Mouse (Mus musculus) hindbrain, embryonic 13.5 days (tissue): ENCODE measurements around the gene Zfp131. TPM values are rescaled to one million over a fixed set of nuclear protein-coding genes. Genes with fewer than 3 reads are reported as not detected.

ENCODE experiments used
- ATAC-seq: fragments of 200-750 bp; cut with Nextera tagmentation; 2 replicates; pipeline ENCODE4 v1.8.0; 2017; ENCODE audit warnings: moderate TSS enrichment; ENCODE audit not compliant: low FRiP score
- H3K27ac ChIP-seq: fragments of 300-500 bp; sonication (generic); 2 replicates; pipeline ENCODE4 v1.5.1; 2015; ENCODE audit warnings: inconsistent platforms, mild to moderate bottlenecking, moderate library complexity
- H3K27me3 ChIP-seq: fragments of 300-500 bp; sonication (generic); 2 replicates; pipeline ENCODE4 v1.6.1; 2015; ENCODE audit warnings: mild to moderate bottlenecking, inconsistent platforms
- H3K36me3 ChIP-seq: fragments of 300-500 bp; sonication (generic); 2 replicates; pipeline ENCODE4 v1.6.1; 2015; ENCODE audit warnings: mild to moderate bottlenecking, inconsistent platforms
- H3K4me1 ChIP-seq: fragments of 300-500 bp; sonication (generic); replicated peaks from 2 replicates; pipeline ENCODE4 v1.6.1; 2015; ENCODE audit warnings: inconsistent platforms
- H3K4me2 ChIP-seq: fragments of 300-500 bp; sonication (generic); 2 replicates; pipeline ENCODE4 v1.6.1; 2015; ENCODE audit warnings: inconsistent platforms, mild to moderate bottlenecking, moderate library complexity
- H3K4me3 ChIP-seq: fragments of 300-500 bp; sonication (generic); 2 replicates; pipeline ENCODE4 v1.5.1; 2015; ENCODE audit warnings: mild to moderate bottlenecking, inconsistent platforms
- H3K9ac ChIP-seq: fragments of 300-500 bp; sonication (generic); 2 replicates; pipeline ENCODE4 v1.6.1; 2015; ENCODE audit warnings: mild to moderate bottlenecking, inconsistent platforms
- H3K9me3 ChIP-seq: fragments of 300-500 bp; sonication (generic); 2 replicates; pipeline ENCODE4 v1.6.1; 2016; ENCODE audit warnings: inconsistent platforms
- WGBS: fragments of 180-500 bp; shearing (Covaris S2); methylation state at CpG from one replicate; pipeline ENCODE4 v1.1.7; 2015; 5-methylcytosine and 5-hydroxymethylcytosine counted together
- polyA plus RNA-seq: library from polyadenylated mRNA; unstranded; fragments of >200 nt; fragmentation: Nextera tagmentation; extraction: Ambion mirVana; gene quantifications from 2 replicates; pipeline ENCODE4 v1.2.1, GENCODE M21; 2015

The Zfp131 gene
- polyA plus RNA-seq, 1 experiment from 2014 or later: 39.9 TPM

- no peak overlapping the region for H3K4me3 ChIP-seq
- no peaks in the 10 kb centered on the region for H3K9me3 ChIP-seq
- H3K36me3 ChIP-seq: no peaks in the 10 kb centered on the region
- H3K9ac ChIP-seq: no peak overlapping the region
- H3K4me1 ChIP-seq: peaks cover 2% of the 10 kb centered on the region
- no peak overlapping the region for H3K27ac ChIP-seq
- H3K27me3 ChIP-seq: 0 out of 2 replicates have a peak, but pooled peaks cover 4% of the 10 kb centered on the region
- no peak overlapping the region for H3K4me2 ChIP-seq
- 89% methylated on average over 4 of the region's 4 CpGs for WGBS
- no peak for ATAC-seq
These were observed 43.8 kb downstream of the Zfp131 start for GRCm38 (mm10) chr13:119746930-119747329.

- Histone ChIP-seq H3K27me3 (0 out of 2 replicates have a peak, but pooled peaks cover 4% of the 10 kb centered on the region), H3K4me1 (peaks cover 15% of the 10 kb centered on the region), H3K36me3 (no peaks in the 10 kb centered on the region), H3K27ac (no peak overlapping the region), H3K9ac (no peak overlapping the region), H3K4me3 (no peak overlapping the region), H3K9me3 (no peaks in the 10 kb centered on the region), H3K4me2 (no peak overlapping the region)
- ATAC-seq: no peak
- WGBS: 79% methylated on average over 3 of the region's 3 CpGs
These were observed 47.2 kb downstream of the Zfp131 start for GRCm38 (mm10) chr13:119743470-119743869.

GRCm38 (mm10) chr13:119742711-119743415 is 47.8 kb downstream of the Zfp131 start:
- Histone ChIP-seq H3K4me1 (peaks cover 15% of the 10 kb centered on the region), H3K36me3 (no peaks in the 10 kb centered on the region), H3K4me3 (no peak overlapping the region), H3K27ac (no peak overlapping the region), H3K4me2 (no peak overlapping the region), H3K9me3 (no peaks in the 10 kb centered on the region), H3K27me3 (0 out of 2 replicates have a peak, but pooled peaks cover 4% of the 10 kb centered on the region), H3K9ac (no peak overlapping the region)
- WGBS: 88% methylated on average over 6 of the region's 6 CpGs
- ATAC-seq: 0 out of 2 replicates have a peak, but pooled peaks have one; percentile 16

- Histone ChIP-seq H3K4me3 (peak overlapping the region; percentile 25), H3K27me3 (0 out of 2 replicates have a peak, but pooled peaks cover 4% of the 10 kb centered on the region), H3K36me3 (no peaks in the 10 kb centered on the region), H3K9me3 (no peaks in the 10 kb centered on the region), H3K9ac (peak overlapping the region; percentile 66), H3K4me2 (peak overlapping the region; percentile 54), H3K27ac (peak overlapping the region; percentile 66), H3K4me1 (peaks cover 15% of the 10 kb centered on the region)
- peak; percentile 56 for ATAC-seq
- WGBS: 2% methylated on average over 19 of the region's 19 CpGs
These were observed 49.1 kb downstream of the Zfp131 start for GRCm38 (mm10) chr13:119741390-119742237.

- Histone ChIP-seq H3K4me2 (no peak overlapping the region), H3K9ac (no peak overlapping the region), H3K4me1 (0 out of 2 replicates have a peak, but pooled peaks cover 7% of the 10 kb centered on the region), H3K4me3 (no peak overlapping the region), H3K36me3 (no peaks in the 10 kb centered on the region), H3K27ac (peak overlapping the region; percentile 40), H3K27me3 (no peaks in the 10 kb centered on the region), H3K9me3 (no peaks in the 10 kb centered on the region)
- WGBS: 14% methylated on average over 6 of the region's 6 CpGs
- ATAC-seq: 0 out of 2 replicates have a peak, but pooled peaks have one; percentile 15
These were observed 59.2 kb downstream of the Zfp131 start for GRCm38 (mm10) chr13:119731448-119731847.

- H3K27me3 ChIP-seq: no peaks in the 10 kb centered on the region
- H3K9me3 ChIP-seq: no peaks in the 10 kb centered on the region
- no peak overlapping the region for H3K27ac ChIP-seq
- 92% methylated on average over 7 of the region's 7 CpGs for WGBS
- no peak overlapping the region for H3K4me2 ChIP-seq
- H3K4me3 ChIP-seq: no peak overlapping the region
- H3K36me3 ChIP-seq: no peaks in the 10 kb centered on the region
- H3K4me1 ChIP-seq: 0 out of 2 replicates have a peak, but pooled peaks cover 7% of the 10 kb centered on the region
- H3K9ac ChIP-seq: no peak overlapping the region
- no peak for ATAC-seq
These were observed 61.3 kb downstream of the Zfp131 start for GRCm38 (mm10) chr13:119729406-119729805.

GRCm38 (mm10) chr13:119727608-119728387 is 62.9 kb downstream of the Zfp131 start:
- Histone ChIP-seq H3K27me3 (no peaks in the 10 kb centered on the region), H3K4me1 (0 out of 2 replicates have a peak, but pooled peaks cover 7% of the 10 kb centered on the region), H3K9ac (no peak overlapping the region), H3K4me2 (no peak overlapping the region), H3K36me3 (no peaks in the 10 kb centered on the region), H3K4me3 (no peak overlapping the region), H3K27ac (no peak overlapping the region), H3K9me3 (no peaks in the 10 kb centered on the region)
- WGBS: 72% methylated on average over 26 of the region's 26 CpGs
- peak; percentile 37; the same call in 1 of the 2 replicates for ATAC-seq

- H3K4me3 ChIP-seq: no peak overlapping the region
- H3K36me3 ChIP-seq: no peaks in the 10 kb centered on the region
- no peaks in the 10 kb centered on the region for H3K27me3 ChIP-seq
- WGBS: 85% methylated on average over 7 of the region's 7 CpGs
- no peaks in the 10 kb centered on the region for H3K9me3 ChIP-seq
- no peak overlapping the region for H3K27ac ChIP-seq
- no peak overlapping the region for H3K4me2 ChIP-seq
- H3K4me1 ChIP-seq: 0 out of 2 replicates have a peak, but pooled peaks cover 4% of the 10 kb centered on the region
- H3K9ac ChIP-seq: no peak overlapping the region
- ATAC-seq: no peak
These were observed 66.1 kb downstream of the Zfp131 start for GRCm38 (mm10) chr13:119724541-119724940.

- 89% methylated on average over 5 of the region's 5 CpGs for WGBS
- ATAC-seq: no peak
- Histone ChIP-seq H3K4me2 (no peak overlapping the region), H3K9ac (no peak overlapping the region), H3K27ac (no peak overlapping the region), H3K9me3 (no peaks in the 10 kb centered on the region), H3K4me1 (0 out of 2 replicates have a peak, but pooled peaks cover 4% of the 10 kb centered on the region), H3K36me3 (no peaks in the 10 kb centered on the region), H3K4me3 (no peak overlapping the region), H3K27me3 (no peaks in the 10 kb centered on the region)
These were observed 67.3 kb downstream of the Zfp131 start for GRCm38 (mm10) chr13:119723368-119723767.

- no peak overlapping the region for H3K4me3 ChIP-seq
- no peak overlapping the region for H3K27ac ChIP-seq
- H3K36me3 ChIP-seq: no peaks in the 10 kb centered on the region
- ATAC-seq: no peak
- WGBS: 96% methylated on average over 3 of the region's 3 CpGs
- H3K4me2 ChIP-seq: no peak overlapping the region
- no peaks in the 10 kb centered on the region for H3K9me3 ChIP-seq
- no peaks in the 10 kb centered on the region for H3K4me1 ChIP-seq
- H3K9ac ChIP-seq: no peak overlapping the region
- H3K27me3 ChIP-seq: no peaks in the 10 kb centered on the region
These were observed 68.2 kb downstream of the Zfp131 start for GRCm38 (mm10) chr13:119722447-119722846.

GRCm38 (mm10) chr13:119716105-119716504 is 74.6 kb downstream of the Zfp131 start:
- WGBS: 89% methylated on average over 2 of the region's 2 CpGs

More at GRCm38 (mm10) chr13:119716105-119716504, 74.6 kb downstream of the Zfp131 start:
- no peak overlapping the region for H3K4me2 ChIP-seq
- peaks cover 17% of the 10 kb centered on the region for H3K36me3 ChIP-seq
- H3K27me3 ChIP-seq: no peaks in the 10 kb centered on the region
- no peaks in the 10 kb centered on the region for H3K4me1 ChIP-seq
- no peak overlapping the region for H3K27ac ChIP-seq
- no peak overlapping the region for H3K4me3 ChIP-seq
- H3K9ac ChIP-seq: no peak overlapping the region
- H3K9me3 ChIP-seq: no peaks in the 10 kb centered on the region
- ATAC-seq: no peak
